Mouse (Mus musculus): ENCODE data around the gene Gucy2e.

DNA sequence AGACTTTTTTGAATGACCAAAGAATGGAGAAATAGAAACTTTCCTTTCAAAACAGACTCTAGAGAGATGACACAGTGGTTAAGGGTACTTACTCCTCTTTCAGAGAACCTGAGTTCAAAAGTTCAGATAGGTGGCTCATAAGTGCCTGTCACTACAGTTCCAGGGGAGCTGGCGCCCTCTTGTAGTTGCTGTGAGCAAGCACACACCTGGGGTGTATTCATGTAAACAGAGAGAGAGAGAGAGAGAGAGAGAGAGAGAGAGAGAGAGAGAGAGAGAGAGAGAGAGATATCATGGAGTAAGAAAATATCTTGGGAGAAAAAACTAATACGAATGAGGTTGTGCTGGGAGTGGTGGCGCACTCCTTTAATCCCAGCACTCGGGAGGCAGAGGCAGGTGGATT, 56.7 kb downstream of the Gucy2e start:
- TF ChIP-seq CTCF (IDR thresholded peaks at IDR 0.05; ENCODE audit: control insufficient read depth, insufficient read depth, low read length) = peak; percentile 3; the same call in 1 of the 2 replicates
- TF ChIP-seq POLR2A (IDR thresholded peaks at IDR 0.05; ENCODE audit: borderline replicate concordance, control insufficient read depth, low read depth, low read length) = no peak
